Mouse (Mus musculus): ENCODE measurements around the gene Calhm2. TPM values are rescaled to one million over a fixed set of nuclear protein-coding genes. Genes with fewer than 3 reads are reported as not detected.

The Calhm2 gene
- polyA plus RNA-seq, 1 experiment from 2014 or later, result 7.7 TPM

- Histone ChIP-seq H3K9ac (no peak overlapping the region), H3K4me2 (no peak overlapping the region), H3K27ac (no peak overlapping the region), H3K27me3 (replicated peaks) (no peaks in the 10 kb centered on the region), H3K36me3 (no peaks in the 10 kb centered on the region), H3K4me3 (replicated peaks) (no peak overlapping the region), H3K9me3 (no peaks in the 10 kb centered on the region), H3K4me1 (no peaks in the 10 kb centered on the region)
- ATAC-seq (ENCODE audit: insufficient read depth, low FRiP score, low read depth), result no peak
- 69% methylated on average over 1 of the region's 1 CpGs for WGBS
These were observed 80.4 kb downstream of the Calhm2 start for GRCm38 (mm10) chr19:47057684-47058083.

Other genes starting within 250 kb of the Calhm2 start
- gene Ina, start 123.6 kb downstream of the Calhm2 start, polyA plus RNA-seq (2015; fragmentation: Nextera tagmentation; extraction: Ambion mirVana), result 11.9 and 13.7 TPM in 2 replicates
- gene Nt5c2, start 123.1 kb downstream of the Calhm2 start, polyA plus RNA-seq (2015; fragmentation: Nextera tagmentation; extraction: Ambion mirVana), result 69.4 and 76.6 TPM in 2 replicates
- 16.6 and 18.7 TPM in 2 replicates for gene Pcgf6, start 87.4 kb downstream of the Calhm2 start, polyA plus RNA-seq (2015; fragmentation: Nextera tagmentation; extraction: Ambion mirVana)
- 4.5 and 5.1 TPM in 2 replicates for gene Taf5, start 70.5 kb downstream of the Calhm2 start, polyA plus RNA-seq (2015; fragmentation: Nextera tagmentation; extraction: Ambion mirVana)
- gene Usmg5, start 47.6 kb downstream of the Calhm2 start, polyA plus RNA-seq (2015; fragmentation: Nextera tagmentation; extraction: Ambion mirVana), result 1,167 and 1,215 TPM in 2 replicates
- gene Pdcd11, start 47.5 kb downstream of the Calhm2 start, polyA plus RNA-seq (2015; fragmentation: Nextera tagmentation; extraction: Ambion mirVana), result 8.6 and 8.9 TPM in 2 replicates
- not detected in 2 replicates for gene Calhm1, start 6.0 kb upstream of the Calhm2 start, polyA plus RNA-seq (2015; fragmentation: Nextera tagmentation; extraction: Ambion mirVana)
- gene Calhm3, start 19.5 kb upstream of the Calhm2 start, polyA plus RNA-seq (2015; fragmentation: Nextera tagmentation; extraction: Ambion mirVana), result not detected in 2 replicates
- 7.5 and 8.5 TPM in 2 replicates for gene Neurl1a, start 40.5 kb upstream of the Calhm2 start, polyA plus RNA-seq (2015; fragmentation: Nextera tagmentation; extraction: Ambion mirVana)